Mouse (Mus musculus) cortical plate, adult 2 months (tissue): Measurements from ENCODE around the gene Cpsf6.

Experiments
- CTCF ChIP-seq: fragments of 200-500 bp; IDR thresholded peaks from 2 replicates; pipeline ENCODE4 v1.5.1; 2011; ENCODE audit warnings: mild to moderate bottlenecking, control low read depth, low read length; ENCODE audit not compliant: insufficient read depth; ENCODE audit errors: extremely low read depth
- POLR2A ChIP-seq: fragments of 200-500 bp; IDR thresholded peaks from 2 replicates; pipeline ENCODE4 v1.6.1; 2011; ENCODE audit warnings: mild to moderate bottlenecking, low read length, control low read depth; ENCODE audit not compliant: insufficient read depth; ENCODE audit errors: extremely low read depth

GRCm38 (mm10) chr10:117411716-117412473 is 32.1 kb upstream of the Cpsf6 start:
- TF ChIP-seq CTCF = no peak
- no peak for TF ChIP-seq POLR2A
